Mouse (Mus musculus): Measurements from ENCODE around the gene Gipr. TPM values are rescaled to one million over a fixed set of nuclear protein-coding genes. Genes with fewer than 3 reads are reported as not detected.

Gene Gipr
- total and polyA plus RNA-seq, 2 experiments from 2014 or later, result 5.4 to 27.6 TPM

- Histone ChIP-seq H3K4me3 (ENCODE audit: low read depth, low read length) (no peak overlapping the region), H3K9ac (replicated peaks; ENCODE audit: low read depth, low read length) (0 out of 2 replicates have a peak overlapping the region, but pooled peaks have one; percentile 2), H3K36me3 (replicated peaks; ENCODE audit: control insufficient read depth, insufficient read depth, low read length) (no peaks in the 10 kb centered on the region), H3K27ac (ENCODE audit: low read depth) (peak overlapping the region; percentile 82), H3K4me2 (ENCODE audit: low read depth, low read length) (no peak overlapping the region), H3K27me3 (ENCODE audit: control insufficient read depth, insufficient read depth, low read length) (peaks cover 16% of the 10 kb centered on the region), H3K9me3 (replicated peaks; ENCODE audit: control insufficient read depth, low read length) (no peaks in the 10 kb centered on the region), H3K4me1 (ENCODE audit: control insufficient read depth, insufficient read depth) (peaks cover 37% of the 10 kb centered on the region)
- no peak for TF ChIP-seq EP300 (IDR thresholded peaks at IDR 0.05; ENCODE audit: low read depth)
- TF ChIP-seq CTCF (IDR thresholded peaks at IDR 0.05; ENCODE audit: low read depth), result no peak
- no peak for DNase-seq (ENCODE audit: low spot score)
- 19% methylated on average over 8 of the region's 8 CpGs for WGBS
- no peak for ATAC-seq (ENCODE audit: insufficient read depth, low read depth)
Observed at GRCm38 (mm10) chr7:19171831-19172230, 5.9 kb upstream of the Gipr start.

- no peak overlapping the region for H3K9ac ChIP-seq (replicated peaks; ENCODE audit: low read depth, low read length)
- no peaks in the 10 kb centered on the region for H3K9me3 ChIP-seq (replicated peaks; ENCODE audit: control insufficient read depth, low read length)
- H3K4me3 ChIP-seq (ENCODE audit: low read depth, low read length), result no peak overlapping the region
- H3K36me3 ChIP-seq (replicated peaks; ENCODE audit: control insufficient read depth, insufficient read depth, low read length), result no peaks in the 10 kb centered on the region
- no peaks in the 10 kb centered on the region for H3K27me3 ChIP-seq (ENCODE audit: control insufficient read depth, insufficient read depth, low read length)
- peaks cover 38% of the 10 kb centered on the region for H3K4me1 ChIP-seq (ENCODE audit: control insufficient read depth, insufficient read depth)
- ATAC-seq (ENCODE audit: insufficient read depth, low read depth), result peak; percentile 85
- DNase-seq (ENCODE audit: low spot score), result peak; percentile 92
- 8% methylated on average over 8 of the region's 8 CpGs for WGBS
- TF ChIP-seq CTCF (IDR thresholded peaks at IDR 0.05; ENCODE audit: low read depth) (no peak), EP300 (IDR thresholded peaks at IDR 0.05; ENCODE audit: low read depth) (no peak)
- H3K27ac ChIP-seq (ENCODE audit: low read depth), result peak overlapping the region; percentile 82
- peak overlapping the region; percentile 32 for H3K4me2 ChIP-seq (ENCODE audit: low read depth, low read length)
Observed at GRCm38 (mm10) chr7:19170142-19170541, 4.2 kb upstream of the Gipr start.

GRCm38 (mm10) chr7:19169506-19169905 is 3.6 kb upstream of the Gipr start:
- Histone ChIP-seq H3K4me3 (ENCODE audit: low read depth, low read length) (no peak overlapping the region), H3K36me3 (replicated peaks; ENCODE audit: control insufficient read depth, insufficient read depth, low read length) (no peaks in the 10 kb centered on the region), H3K27me3 (ENCODE audit: control insufficient read depth, insufficient read depth, low read length) (no peaks in the 10 kb centered on the region), H3K27ac (ENCODE audit: low read depth) (peak overlapping the region; percentile 82), H3K9me3 (replicated peaks; ENCODE audit: control insufficient read depth, low read length) (no peaks in the 10 kb centered on the region), H3K4me2 (ENCODE audit: low read depth, low read length) (no peak overlapping the region), H3K9ac (replicated peaks; ENCODE audit: low read depth, low read length) (no peak overlapping the region), H3K4me1 (ENCODE audit: control insufficient read depth, insufficient read depth) (peaks cover 44% of the 10 kb centered on the region)
- ATAC-seq (ENCODE audit: insufficient read depth, low read depth) (no peak), DNase-seq (ENCODE audit: low spot score) (no peak)
- 59% methylated on average over 10 of the region's 10 CpGs for WGBS
- TF ChIP-seq EP300 (IDR thresholded peaks at IDR 0.05; ENCODE audit: low read depth) (no peak), CTCF (IDR thresholded peaks at IDR 0.05; ENCODE audit: low read depth) (no peak)

GRCm38 (mm10) chr7:19166990-19167389 is 1.1 kb upstream of the Gipr start:
- Histone ChIP-seq H3K4me3 (ENCODE audit: low read depth, low read length) (no peak overlapping the region), H3K4me2 (ENCODE audit: low read depth, low read length) (no peak overlapping the region), H3K9me3 (replicated peaks; ENCODE audit: control insufficient read depth, low read length) (no peaks in the 10 kb centered on the region), H3K9ac (replicated peaks; ENCODE audit: low read depth, low read length) (no peak overlapping the region), H3K27me3 (ENCODE audit: control insufficient read depth, insufficient read depth, low read length) (no peaks in the 10 kb centered on the region), H3K36me3 (replicated peaks; ENCODE audit: control insufficient read depth, insufficient read depth, low read length) (peaks cover 7% of the 10 kb centered on the region; the same call in 1 of the 2 replicates), H3K27ac (ENCODE audit: low read depth) (no peak overlapping the region), H3K4me1 (ENCODE audit: control insufficient read depth, insufficient read depth) (peaks cover 42% of the 10 kb centered on the region)
- DNase-seq (ENCODE audit: low spot score) (no peak), ATAC-seq (ENCODE audit: insufficient read depth, low read depth) (no peak)
- TF ChIP-seq CTCF (IDR thresholded peaks at IDR 0.05; ENCODE audit: low read depth) (no peak), EP300 (IDR thresholded peaks at IDR 0.05; ENCODE audit: low read depth) (no peak)
- 87% methylated on average over 3 of the region's 3 CpGs for WGBS

- Histone ChIP-seq H3K4me3 (ENCODE audit: low read depth, low read length) (peak overlapping the region; percentile 22), H3K4me1 (ENCODE audit: control insufficient read depth, insufficient read depth) (peaks cover 29% of the 10 kb centered on the region)
Observed at GRCm38 (mm10) chr7:19164978-19165377, 949 bp downstream of the Gipr start.

GRCm38 (mm10) chr7:19164189-19164588 is 1.7 kb downstream of the Gipr start:
- 11% methylated on average over 6 of the region's 6 CpGs for WGBS
- no peak overlapping the region for H3K9ac ChIP-seq (replicated peaks; ENCODE audit: low read depth, low read length)
- no peak for TF ChIP-seq CTCF (IDR thresholded peaks at IDR 0.05; ENCODE audit: low read depth)
- no peak for TF ChIP-seq EP300 (IDR thresholded peaks at IDR 0.05; ENCODE audit: low read depth)
- no peak for ATAC-seq (ENCODE audit: insufficient read depth, low read depth)
- no peak overlapping the region for H3K4me3 ChIP-seq (ENCODE audit: low read depth, low read length)
- no peak overlapping the region for H3K27ac ChIP-seq (ENCODE audit: low read depth)
- H3K4me1 ChIP-seq (ENCODE audit: control insufficient read depth, insufficient read depth), result peaks cover 21% of the 10 kb centered on the region
- peak overlapping the region; percentile 52 for H3K4me2 ChIP-seq (ENCODE audit: low read depth, low read length)
- H3K27me3 ChIP-seq (ENCODE audit: control insufficient read depth, insufficient read depth, low read length), result 0 out of 2 replicates have a peak, but pooled peaks cover 8% of the 10 kb centered on the region
- H3K9me3 ChIP-seq (replicated peaks; ENCODE audit: control insufficient read depth, low read length), result no peaks in the 10 kb centered on the region
- no peak for DNase-seq (ENCODE audit: low spot score)
- peaks cover 7% of the 10 kb centered on the region; the same call in 1 of the 2 replicates for H3K36me3 ChIP-seq (replicated peaks; ENCODE audit: control insufficient read depth, insufficient read depth, low read length)

More at GRCm38 (mm10) chr7:19164978-19165377, 949 bp downstream of the Gipr start:
- TF ChIP-seq EP300 (IDR thresholded peaks at IDR 0.05; ENCODE audit: low read depth) (no peak), CTCF (IDR thresholded peaks at IDR 0.05; ENCODE audit: low read depth) (no peak)
- DNase-seq (ENCODE audit: low spot score) (no peak), ATAC-seq (ENCODE audit: insufficient read depth, low read depth) (no peak; the same call in 1 of the 2 replicates)
- H3K4me2 ChIP-seq (ENCODE audit: low read depth, low read length), result peak overlapping the region; percentile 52
- H3K27me3 ChIP-seq (ENCODE audit: control insufficient read depth, insufficient read depth, low read length), result no peaks in the 10 kb centered on the region
- H3K27ac ChIP-seq (ENCODE audit: low read depth), result no peak overlapping the region
- 4% methylated on average over 13 of the region's 13 CpGs for WGBS
- H3K9ac ChIP-seq (replicated peaks; ENCODE audit: low read depth, low read length), result no peak overlapping the region
- H3K9me3 ChIP-seq (replicated peaks; ENCODE audit: control insufficient read depth, low read length), result no peaks in the 10 kb centered on the region
- peaks cover 7% of the 10 kb centered on the region; the same call in 1 of the 2 replicates for H3K36me3 ChIP-seq (replicated peaks; ENCODE audit: control insufficient read depth, insufficient read depth, low read length)
